Mouse (Mus musculus): ENCODE results near the gene Gm8180. TPM values are rescaled to one million over a fixed set of nuclear protein-coding genes. Genes with fewer than 3 reads are reported as not detected.
"Not testable (repeated sequence)": the region's sequence is repeated elsewhere in the genome, so short reads cannot be mapped to it uniquely, and the experiment has no call there.

Gene Gm8180
- polyA plus RNA-seq, 1 experiment from 2014 or later = not detected

DNA sequence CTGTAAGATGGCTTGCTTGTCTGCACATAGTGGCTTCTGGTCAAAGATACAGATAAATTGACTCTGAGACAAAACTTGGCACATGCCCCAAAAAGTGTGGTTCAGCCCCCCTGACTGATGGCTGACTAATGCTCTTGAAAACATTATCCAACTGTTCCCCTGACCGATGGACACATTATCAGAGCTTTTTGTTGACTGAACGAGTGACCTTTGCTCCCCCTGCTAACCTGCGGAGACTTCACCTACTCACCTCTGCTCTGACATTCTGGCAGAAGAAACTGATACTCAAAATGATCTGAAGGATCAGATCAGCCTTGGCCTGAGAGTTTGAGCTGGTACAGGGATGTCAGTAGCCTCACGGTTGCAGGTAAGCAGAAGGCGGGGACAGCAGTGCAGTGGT, 9.3 kb upstream of the Gm8180 start:
- H3K27me3 ChIP-seq (replicated peaks; ENCODE audit: control insufficient read depth, insufficient read depth, low read length); H3K9me3 ChIP-seq (ENCODE audit: control insufficient read depth, low read length); ATAC-seq; H3K27ac ChIP-seq (ENCODE audit: low read length); H3K9ac ChIP-seq (ENCODE audit: low read depth, low read length); H3K4me3 ChIP-seq (ENCODE audit: low read length); H3K36me3 ChIP-seq (ENCODE audit: control insufficient read depth, insufficient read depth, low read length); H3K4me1 ChIP-seq (ENCODE audit: control insufficient read depth, insufficient read depth, low read length); H3K4me2 ChIP-seq (ENCODE audit: low read depth, low read length): not testable (repeated sequence)
- WGBS = 40% methylated on average over 5 of the region's 5 CpGs

DNA sequence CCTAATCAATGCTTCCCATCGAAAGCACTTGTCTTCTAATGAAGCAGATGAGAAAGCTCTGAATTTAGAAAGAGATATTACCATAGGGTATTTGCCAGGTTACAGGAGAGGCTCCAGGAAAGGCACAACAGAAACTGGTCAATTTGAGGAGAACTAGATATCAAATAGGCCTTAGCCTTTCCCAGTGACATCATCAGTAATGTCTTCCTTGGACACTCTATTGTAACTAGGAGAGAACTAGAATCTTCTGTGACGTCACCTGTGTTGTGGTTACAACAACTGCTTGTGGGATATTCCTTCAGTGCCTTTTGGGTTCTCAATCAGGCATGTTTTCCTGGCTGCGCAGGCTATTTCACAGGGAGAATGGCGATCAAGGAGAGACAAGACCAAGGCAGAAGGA, 37.0 kb downstream of the Gm8180 start, which contains the start of gene Gm6526:
Gm6526 (plus strand) TSS at position 301 of the 400 bp plus-strand sequence.
- H3K4me1 ChIP-seq (ENCODE audit: control insufficient read depth, insufficient read depth, low read length); H3K4me2 ChIP-seq (ENCODE audit: low read depth, low read length); ATAC-seq; H3K27me3 ChIP-seq (replicated peaks; ENCODE audit: control insufficient read depth, insufficient read depth, low read length); H3K36me3 ChIP-seq (ENCODE audit: control insufficient read depth, insufficient read depth, low read length); H3K9ac ChIP-seq (ENCODE audit: low read depth, low read length); H3K4me3 ChIP-seq (ENCODE audit: low read length); H3K27ac ChIP-seq (ENCODE audit: low read length); H3K9me3 ChIP-seq (ENCODE audit: control insufficient read depth, low read length): not testable (repeated sequence)
- WGBS = 82% methylated on average over 4 of the region's 4 CpGs

Other genes with a start within 250 kb of the Gm8180 start
- not detected in 2 replicates for gene Gm5799, start 241.2 kb downstream of the Gm8180 start, polyA plus RNA-seq (2015; fragmentation: Nextera tagmentation; extraction: Ambion mirVana)
- gene Gm17654, start 205.6 kb downstream of the Gm8180 start, polyA plus RNA-seq (2015; fragmentation: Nextera tagmentation; extraction: Ambion mirVana) = not detected in 2 replicates
- gene Gm10375, start 176.7 kb downstream of the Gm8180 start, polyA plus RNA-seq (2015; fragmentation: Nextera tagmentation; extraction: Ambion mirVana) = not detected in 2 replicates
- gene Gm8165, start 107.5 kb downstream of the Gm8180 start, polyA plus RNA-seq (2015; fragmentation: Nextera tagmentation; extraction: Ambion mirVana) = not detected in 2 replicates
- gene Gm7324, start 86.9 kb downstream of the Gm8180 start, polyA plus RNA-seq (2015; fragmentation: Nextera tagmentation; extraction: Ambion mirVana) = 0.62 and 0.88 TPM in 2 replicates
- not detected in 2 replicates for gene Gm16506, start 57.3 kb downstream of the Gm8180 start, polyA plus RNA-seq (2015; fragmentation: Nextera tagmentation; extraction: Ambion mirVana)
- not detected in 2 replicates for gene Gm6526, start 36.9 kb downstream of the Gm8180 start, polyA plus RNA-seq (2015; fragmentation: Nextera tagmentation; extraction: Ambion mirVana)
- gene Ear1, start 90.8 kb upstream of the Gm8180 start, polyA plus RNA-seq (2015; fragmentation: Nextera tagmentation; extraction: Ambion mirVana) = 0.20 TPM in 1 of 2 replicates, not detected in the other
- gene Ear10, start 138.8 kb upstream of the Gm8180 start, polyA plus RNA-seq (2015; fragmentation: Nextera tagmentation; extraction: Ambion mirVana) = not detected in 2 replicates
- 6.8 and 8.0 TPM in 2 replicates for gene Gm8113, start 140.6 kb upstream of the Gm8180 start, polyA plus RNA-seq (2015; fragmentation: Nextera tagmentation; extraction: Ambion mirVana)
- not detected in 2 replicates for gene Ang5, start 172.3 kb upstream of the Gm8180 start, polyA plus RNA-seq (2015; fragmentation: Nextera tagmentation; extraction: Ambion mirVana)
- not detected in 2 replicates for gene Ang6, start 217.5 kb upstream of the Gm8180 start, polyA plus RNA-seq (2015; fragmentation: Nextera tagmentation; extraction: Ambion mirVana)

Measured in intestine, embryonic 16.5 days (tissue).